Mouse (Mus musculus) cortical plate, adult 2 months (tissue): ENCODE measurements at regions not wholly inside any gene's neighbourhood (a gene's known extent, or its start where the extent isn't known, plus 50 kb on each side); places are given as distances from the start of the nearest gene placed in this dataset.

ENCODE experiments used
- CTCF ChIP-seq: fragments of 200-500 bp; IDR thresholded peaks from 2 replicates; pipeline ENCODE4 v1.5.1; 2011; ENCODE audit warnings: mild to moderate bottlenecking, control low read depth, low read length; ENCODE audit not compliant: insufficient read depth; ENCODE audit errors: extremely low read depth
- POLR2A ChIP-seq: fragments of 200-500 bp; IDR thresholded peaks from 2 replicates; pipeline ENCODE4 v1.6.1; 2011; ENCODE audit warnings: mild to moderate bottlenecking, low read length, control low read depth; ENCODE audit not compliant: insufficient read depth; ENCODE audit errors: extremely low read depth

- TF ChIP-seq POLR2A: no peak
- no peak for TF ChIP-seq CTCF
Observed at GRCm38 (mm10) chr16:85336495-85337119, 163.0 kb upstream of the App start.
